Mouse (Mus musculus): ENCODE measurements around the gene Capn10. TPM values are rescaled to one million over a fixed set of nuclear protein-coding genes. Genes with fewer than 3 reads are reported as not detected.

The Capn10 gene
- polyA plus RNA-seq (2016; fragmentation: Nextera tagmentation; extraction: Ambion mirVana): 19.4 and 25.4 TPM in 2 replicates

GRCm38 (mm10) chr1:92934182-92934827, at the start of gene Capn10:
Gene Capn10 (plus strand): TSS chr1:92934376.
- peaks cover 16% of the 10 kb centered on the region for H3K36me3 ChIP-seq
- peak within 1 kb of the TSS; percentile 88 for H3K4me3 ChIP-seq
- H3K4me1 ChIP-seq: peaks cover 24% of the 10 kb centered on the region
- under 1% methylated on average over 45 of the region's 45 CpGs for WGBS
- H3K27ac ChIP-seq: peak within 1 kb of the TSS; percentile 93
- peaks cover 12% of the 10 kb centered on the region; the same call in 1 of the 2 replicates for H3K27me3 ChIP-seq (ENCODE audit: insufficient read depth, poor library complexity, severe bottlenecking)
- H3K9me3 ChIP-seq: no peaks in the 10 kb centered on the region
- DNase-seq (ENCODE audit: low spot score): peak; percentile 99

DNA sequence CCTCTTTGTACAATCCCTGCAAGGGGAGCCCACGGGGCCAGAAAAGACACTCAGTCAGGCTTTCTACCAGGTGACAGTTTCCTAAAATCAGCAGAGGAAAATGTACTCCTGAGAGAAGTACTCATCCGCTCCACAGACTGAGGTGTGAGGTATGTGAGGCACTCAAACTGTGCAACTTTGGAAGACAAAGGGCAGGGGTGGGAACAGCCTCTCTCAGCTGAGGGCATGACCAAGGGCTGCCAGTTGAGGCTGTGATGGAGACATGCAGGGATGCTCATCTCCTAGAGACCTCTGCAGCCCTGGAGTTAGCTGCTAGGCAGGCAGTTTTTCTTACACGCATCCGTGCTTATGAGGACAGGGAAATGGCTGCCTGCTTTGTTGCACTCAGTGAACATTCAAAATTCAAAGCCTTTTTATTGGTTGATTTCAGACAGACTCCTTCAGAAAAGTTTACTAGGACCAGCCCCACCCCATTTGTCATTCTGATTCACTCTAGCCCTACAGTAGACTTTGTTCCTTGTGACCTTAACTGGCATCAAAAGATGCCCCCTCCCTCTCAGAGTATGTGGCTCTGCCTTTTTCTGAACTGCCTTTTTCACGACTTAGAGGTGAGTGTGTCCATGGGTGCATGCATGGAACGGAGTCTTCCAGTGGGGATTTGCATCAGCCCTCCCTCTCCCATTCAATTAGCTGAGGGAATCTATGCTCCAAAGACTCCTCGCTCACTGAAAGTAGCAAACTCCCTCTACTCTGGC, 45.1 kb upstream of the Capn10 start:
- Histone ChIP-seq H3K9me3 (no peaks in the 10 kb centered on the region), H3K4me3 (no peak overlapping the region), H3K27me3 (ENCODE audit: insufficient read depth, poor library complexity, severe bottlenecking) (peaks cover 42% of the 10 kb centered on the region), H3K4me1 (no peaks in the 10 kb centered on the region), H3K27ac (no peak overlapping the region), H3K36me3 (no peaks in the 10 kb centered on the region)
- no peak for DNase-seq (ENCODE audit: low spot score)
- 78% methylated on average over 7 of the region's 7 CpGs for WGBS

DNA sequence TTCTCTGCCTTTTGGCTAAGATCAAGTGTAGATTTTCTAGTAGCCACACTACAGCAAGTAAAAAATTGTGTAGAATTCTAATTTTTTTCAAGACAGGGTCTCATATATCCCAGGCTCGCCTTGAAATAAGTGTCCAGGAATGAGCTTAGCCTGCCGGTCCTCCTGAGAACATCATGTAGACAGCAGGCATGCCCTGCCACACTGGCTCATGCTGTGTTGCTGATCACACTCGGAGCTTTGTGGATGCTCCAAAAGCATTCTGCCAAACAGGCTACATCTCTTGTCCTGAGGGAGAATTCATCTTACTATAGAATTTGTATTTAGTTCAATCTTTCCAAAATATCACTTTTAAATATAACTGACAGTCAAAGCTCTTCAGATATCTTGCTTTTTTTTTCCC, 41.4 kb upstream of the Capn10 start:
- Histone ChIP-seq H3K4me3 (no peak overlapping the region), H3K27me3 (ENCODE audit: insufficient read depth, poor library complexity, severe bottlenecking) (peaks cover 34% of the 10 kb centered on the region)
- 67% methylated on average over 3 of the region's 3 CpGs for WGBS

GRCm38 (mm10) chr1:92893896-92894295, 40.3 kb upstream of the Capn10 start:
- Histone ChIP-seq H3K27me3 (ENCODE audit: insufficient read depth, poor library complexity, severe bottlenecking) (peaks cover 33% of the 10 kb centered on the region), H3K4me3 (no peak overlapping the region), H3K9me3 (no peaks in the 10 kb centered on the region), H3K36me3 (no peaks in the 10 kb centered on the region), H3K4me1 (no peaks in the 10 kb centered on the region), H3K27ac (no peak overlapping the region)
- no peak for DNase-seq (ENCODE audit: low spot score)
- 66% methylated on average over 3 of the region's 3 CpGs for WGBS

More for the DNA sequence above, 41.4 kb upstream of the Capn10 start:
- no peaks in the 10 kb centered on the region for H3K9me3 ChIP-seq
- H3K36me3 ChIP-seq: no peaks in the 10 kb centered on the region
- H3K27ac ChIP-seq: no peak overlapping the region
- DNase-seq (ENCODE audit: low spot score): no peak
- no peaks in the 10 kb centered on the region for H3K4me1 ChIP-seq

DNA sequence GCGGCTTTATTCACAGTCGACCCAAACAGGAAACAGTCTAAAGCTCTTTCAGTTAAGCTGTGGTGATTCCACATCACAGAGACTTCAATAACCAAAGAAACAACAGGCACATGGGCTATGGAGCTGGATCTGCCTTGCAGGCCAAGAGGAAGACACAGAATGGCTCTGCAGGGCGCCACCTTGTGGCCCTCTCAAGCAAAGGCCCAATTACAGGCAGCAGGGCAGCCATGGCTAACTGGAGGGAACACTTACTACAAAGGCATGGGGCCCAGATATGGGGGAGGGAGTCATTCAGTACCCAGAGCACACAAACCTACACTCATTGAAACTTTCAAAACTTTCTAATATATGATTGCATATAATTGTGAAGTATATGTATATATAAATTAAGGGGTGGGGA, 39.1 kb upstream of the Capn10 start:
- H3K27ac ChIP-seq: no peak overlapping the region
- H3K4me3 ChIP-seq: no peak overlapping the region
- H3K27me3 ChIP-seq (ENCODE audit: insufficient read depth, poor library complexity, severe bottlenecking): peaks cover 34% of the 10 kb centered on the region
- H3K9me3 ChIP-seq: no peaks in the 10 kb centered on the region
- no peaks in the 10 kb centered on the region for H3K36me3 ChIP-seq
- DNase-seq (ENCODE audit: low spot score): peak; percentile 89
- no peaks in the 10 kb centered on the region; the same call in 1 of the 2 replicates for H3K4me1 ChIP-seq
- 7% methylated on average over 3 of the region's 3 CpGs for WGBS

- peak; percentile 87 for DNase-seq (ENCODE audit: low spot score)
- 2% methylated on average over 15 of the region's 15 CpGs for WGBS
- peaks cover 17% of the 10 kb centered on the region for H3K4me1 ChIP-seq
- H3K4me3 ChIP-seq: peak within 1 kb of the TSS; percentile 46
- H3K36me3 ChIP-seq: no peaks in the 10 kb centered on the region
- no peak within 1 kb of the TSS for H3K27ac ChIP-seq
- peaks cover 37% of the 10 kb centered on the region for H3K27me3 ChIP-seq (ENCODE audit: insufficient read depth, poor library complexity, severe bottlenecking)
- no peaks in the 10 kb centered on the region for H3K9me3 ChIP-seq
These were observed 31.4 kb upstream of the Capn10 start, which contains the start of gene Ankmy1 for GRCm38 (mm10) chr1:92902786-92903185. Gene Ankmy1 (minus strand): TSS chr1:92902906.

- Histone ChIP-seq H3K27me3 (ENCODE audit: insufficient read depth, poor library complexity, severe bottlenecking) (peaks cover 41% of the 10 kb centered on the region), H3K27ac (no peak overlapping the region), H3K36me3 (no peaks in the 10 kb centered on the region), H3K4me3 (no peak overlapping the region), H3K4me1 (peaks cover 21% of the 10 kb centered on the region), H3K9me3 (no peaks in the 10 kb centered on the region)
- WGBS: 68% methylated on average over 4 of the region's 4 CpGs
- DNase-seq (ENCODE audit: low spot score): no peak
These were observed 30.5 kb upstream of the Capn10 start for GRCm38 (mm10) chr1:92903627-92904026.

DNA sequence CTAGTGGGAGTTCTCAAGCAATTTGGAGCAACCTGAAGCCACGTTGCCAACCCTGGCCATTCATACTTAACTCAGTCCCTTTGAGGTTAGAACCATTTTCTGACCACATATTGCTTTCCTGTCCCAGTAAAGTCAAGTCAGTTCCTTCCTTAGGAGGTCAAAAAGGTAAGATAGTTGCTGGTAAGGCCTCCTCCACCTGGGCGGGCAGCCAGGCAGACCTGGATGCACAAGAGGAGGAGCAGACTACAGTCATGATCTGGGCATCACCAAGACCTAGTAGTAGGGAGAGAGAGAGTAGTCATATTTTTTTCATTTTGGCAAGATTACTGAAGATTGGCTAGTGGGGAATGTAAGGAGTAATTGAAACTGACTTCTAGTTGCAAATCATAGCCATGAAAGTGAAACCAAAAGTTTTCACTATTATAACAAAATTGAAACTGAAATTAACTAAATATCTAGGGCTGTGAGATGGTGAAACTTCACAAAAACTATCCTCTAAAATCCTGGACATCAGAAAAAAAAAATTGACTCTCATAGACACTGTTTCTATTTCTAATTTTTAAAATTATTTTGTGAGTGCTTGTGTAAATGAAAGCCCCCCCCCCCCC, 28.4 kb upstream of the Capn10 start:
- 85% methylated on average over 2 of the region's 2 CpGs for WGBS
- H3K4me3 ChIP-seq: no peak overlapping the region

DNA sequence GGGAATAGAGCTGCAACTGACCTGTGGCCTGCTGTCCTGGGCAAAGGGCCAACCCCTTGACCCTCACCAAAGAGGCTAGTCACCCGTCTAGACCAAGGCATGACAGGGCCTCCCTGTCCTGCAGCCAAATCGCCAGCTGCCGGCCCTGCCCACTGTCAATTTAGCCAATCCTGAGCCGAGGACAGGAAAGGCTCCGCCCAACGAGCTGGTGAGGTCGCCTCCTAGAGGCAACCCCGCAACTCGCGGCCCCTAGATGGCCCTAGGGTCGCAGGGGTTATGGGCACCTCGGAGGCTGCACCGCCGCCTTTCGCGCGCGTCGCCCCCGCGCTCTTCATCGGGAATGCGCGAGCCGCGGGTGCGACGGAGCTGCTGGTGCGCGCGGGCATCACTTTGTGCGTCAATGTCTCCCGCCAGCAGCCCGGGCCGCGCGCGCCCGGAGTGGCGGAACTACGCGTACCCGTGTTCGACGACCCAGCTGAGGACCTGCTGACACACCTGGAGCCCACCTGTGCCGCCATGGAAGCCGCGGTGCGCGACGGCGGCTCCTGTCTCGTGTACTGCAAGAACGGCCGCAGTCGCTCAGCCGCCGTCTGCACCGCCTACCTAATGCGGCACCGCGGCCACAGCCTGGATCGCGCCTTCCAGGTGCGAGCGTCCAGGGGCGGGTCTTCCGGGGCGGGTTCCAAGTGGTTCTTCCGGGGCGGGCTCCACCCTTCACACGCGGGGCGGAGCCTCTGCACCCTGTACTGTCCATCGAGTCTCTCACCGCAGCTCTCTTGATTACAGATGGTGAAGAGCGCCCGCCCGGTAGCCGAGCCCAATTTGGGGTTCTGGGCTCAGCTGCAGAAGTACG, 27.2 kb upstream of the Capn10 start, which contains the start of gene Dusp28:
TSS of gene Dusp28 (plus strand) at position 203 of the 853 bp plus-strand sequence.
- H3K27ac ChIP-seq: peak within 1 kb of the TSS; percentile 89
- H3K9me3 ChIP-seq: no peaks in the 10 kb centered on the region
- WGBS: under 1% methylated on average over 81 of the region's 81 CpGs
- H3K4me3 ChIP-seq: peak within 1 kb of the TSS; percentile 77
- DNase-seq (ENCODE audit: low spot score): peak; percentile 97
- no peaks in the 10 kb centered on the region for H3K36me3 ChIP-seq
- peaks cover 38% of the 10 kb centered on the region for H3K4me1 ChIP-seq
- peaks cover 20% of the 10 kb centered on the region for H3K27me3 ChIP-seq (ENCODE audit: insufficient read depth, poor library complexity, severe bottlenecking)

More for the DNA sequence above, 28.4 kb upstream of the Capn10 start:
- Histone ChIP-seq H3K27me3 (ENCODE audit: insufficient read depth, poor library complexity, severe bottlenecking) (peaks cover 32% of the 10 kb centered on the region), H3K36me3 (no peaks in the 10 kb centered on the region), H3K9me3 (no peaks in the 10 kb centered on the region), H3K4me1 (peaks cover 29% of the 10 kb centered on the region), H3K27ac (no peak overlapping the region)
- DNase-seq (ENCODE audit: low spot score): no peak

- Histone ChIP-seq H3K9me3 (no peaks in the 10 kb centered on the region), H3K4me1 (peaks cover 41% of the 10 kb centered on the region), H3K36me3 (no peaks in the 10 kb centered on the region), H3K27ac (peak overlapping the region; percentile 89), H3K4me3 (peak overlapping the region; percentile 77), H3K27me3 (ENCODE audit: insufficient read depth, poor library complexity, severe bottlenecking) (peaks cover 18% of the 10 kb centered on the region; the same call in 1 of the 2 replicates)
- no peak for DNase-seq (ENCODE audit: low spot score)
- 44% methylated on average over 20 of the region's 20 CpGs for WGBS
These were observed 26.4 kb upstream of the Capn10 start for GRCm38 (mm10) chr1:92907632-92908360.

DNA sequence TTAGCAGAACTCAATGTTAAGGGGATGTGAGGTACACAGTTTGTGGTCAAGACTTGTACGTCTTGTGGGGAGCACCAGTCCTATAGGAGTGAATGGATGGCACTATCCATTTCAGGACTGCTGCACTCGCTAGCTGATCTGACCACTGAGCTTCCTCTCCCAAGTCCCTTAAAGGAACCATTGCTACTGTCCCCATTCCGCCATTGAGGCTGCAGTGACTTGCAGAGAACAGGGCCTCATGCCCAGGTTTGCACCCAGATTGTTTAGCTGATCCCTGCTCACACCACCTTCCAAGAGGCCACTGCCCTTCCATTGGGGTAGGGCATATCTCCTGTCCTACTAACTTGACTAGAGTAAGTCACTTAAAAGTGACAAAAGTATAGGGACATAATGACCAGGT, 25.5 kb upstream of the Capn10 start:
- H3K4me3 ChIP-seq: no peak overlapping the region
- H3K27me3 ChIP-seq (ENCODE audit: insufficient read depth, poor library complexity, severe bottlenecking): peaks cover 18% of the 10 kb centered on the region; the same call in 1 of the 2 replicates
- 95% methylated on average over 3 of the region's 3 CpGs for WGBS
- H3K36me3 ChIP-seq: no peaks in the 10 kb centered on the region; the same call in 1 of the 2 replicates
- H3K4me1 ChIP-seq: peaks cover 38% of the 10 kb centered on the region
- H3K9me3 ChIP-seq: no peaks in the 10 kb centered on the region
- H3K27ac ChIP-seq: no peak overlapping the region
- no peak for DNase-seq (ENCODE audit: low spot score)
